Mouse (Mus musculus) heart, postnatal 0 days (tissue): Measurements from ENCODE around the gene Psg29.

Experiments
- CTCF ChIP-seq: IDR thresholded peaks from 2 replicates; pipeline ENCODE4 v1.5.1; 2016; ENCODE audit warnings: antibody characterized with exemption, control low read depth, low read depth
- EP300 ChIP-seq: IDR thresholded peaks from 2 replicates; pipeline ENCODE4 v1.6.1; 2016; ENCODE audit warnings: antibody characterized with exemption, low read depth

GRCm38 (mm10) chr7:17171827-17172226 lies 31.4 kb upstream of the Psg29 start:
- TF ChIP-seq CTCF = no peak
- no peak for TF ChIP-seq EP300
